Mouse (Mus musculus): ENCODE data around the gene Rpl22.

GRCm38 (mm10) chr4:152321464-152321863, 4.1 kb upstream of the Rpl22 start:
- TF ChIP-seq CTCF (IDR thresholded peaks at IDR 0.05; ENCODE audit: extremely low read depth, insufficient read depth, low read length) (no peak), POLR2A (IDR thresholded peaks at IDR 0.05; ENCODE audit: extremely low read depth, insufficient read depth, low read length) (no peak)

Data from cortical plate, adult 2 months (tissue).